Mouse (Mus musculus): ENCODE measurements around the gene Rfx7. TPM values are rescaled to one million over a fixed set of nuclear protein-coding genes. Genes with fewer than 3 reads are reported as not detected.

The Rfx7 gene
- 69.3 TPM for polyA plus RNA-seq (2015; fragmentation: Illumina TruSeq; extraction: RNeasy Lipid Tissue Mini Kit (QIAGEN cat#74804); ENCODE audit: insufficient read depth, low replicate concordance)

DNA sequence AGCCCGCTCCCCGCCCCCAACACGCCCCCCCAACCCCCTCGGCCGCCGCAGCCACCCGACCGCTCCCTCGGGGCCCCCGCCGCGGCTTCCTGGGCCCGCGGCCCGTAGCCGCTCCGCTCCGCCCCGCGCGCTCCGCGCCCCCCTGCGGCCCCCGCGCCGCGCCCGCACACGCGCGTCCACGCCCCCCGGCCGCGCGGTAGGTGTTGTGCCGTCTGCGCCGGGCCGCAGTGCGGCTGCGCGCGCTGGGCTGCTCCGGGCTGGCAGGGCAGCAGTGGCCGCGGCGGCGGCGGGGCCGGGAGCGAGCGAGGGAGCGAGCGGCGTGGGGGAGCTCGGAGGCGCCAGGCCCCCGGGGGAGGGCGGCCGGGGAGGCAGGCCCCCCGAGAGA, at the start of gene Rfx7:
Rfx7 (plus strand) TSS at position 245 of the 385 bp plus-strand sequence.

DNA sequence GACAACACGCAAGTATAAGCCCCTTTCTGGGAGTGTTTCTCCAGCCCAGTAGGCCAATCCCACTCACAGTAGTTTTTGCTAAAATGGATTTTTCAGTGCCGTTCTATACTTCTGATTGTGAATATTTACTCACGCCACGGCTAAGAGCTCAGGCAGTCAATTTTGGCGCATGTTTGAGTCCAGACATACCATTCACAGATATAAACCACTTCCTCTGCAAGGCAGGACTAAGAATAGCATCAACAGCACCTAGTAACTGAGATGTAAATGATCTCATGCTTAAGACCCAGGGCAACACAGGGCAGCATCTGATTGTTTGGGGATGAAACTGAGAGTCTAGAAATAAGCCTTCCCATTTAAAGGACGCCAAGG, 39.9 kb upstream of the Rfx7 start, which contains the start of gene Tex9:
Tex9 (minus strand) TSS at position 19 of the 372 bp plus-strand sequence.

DNA sequence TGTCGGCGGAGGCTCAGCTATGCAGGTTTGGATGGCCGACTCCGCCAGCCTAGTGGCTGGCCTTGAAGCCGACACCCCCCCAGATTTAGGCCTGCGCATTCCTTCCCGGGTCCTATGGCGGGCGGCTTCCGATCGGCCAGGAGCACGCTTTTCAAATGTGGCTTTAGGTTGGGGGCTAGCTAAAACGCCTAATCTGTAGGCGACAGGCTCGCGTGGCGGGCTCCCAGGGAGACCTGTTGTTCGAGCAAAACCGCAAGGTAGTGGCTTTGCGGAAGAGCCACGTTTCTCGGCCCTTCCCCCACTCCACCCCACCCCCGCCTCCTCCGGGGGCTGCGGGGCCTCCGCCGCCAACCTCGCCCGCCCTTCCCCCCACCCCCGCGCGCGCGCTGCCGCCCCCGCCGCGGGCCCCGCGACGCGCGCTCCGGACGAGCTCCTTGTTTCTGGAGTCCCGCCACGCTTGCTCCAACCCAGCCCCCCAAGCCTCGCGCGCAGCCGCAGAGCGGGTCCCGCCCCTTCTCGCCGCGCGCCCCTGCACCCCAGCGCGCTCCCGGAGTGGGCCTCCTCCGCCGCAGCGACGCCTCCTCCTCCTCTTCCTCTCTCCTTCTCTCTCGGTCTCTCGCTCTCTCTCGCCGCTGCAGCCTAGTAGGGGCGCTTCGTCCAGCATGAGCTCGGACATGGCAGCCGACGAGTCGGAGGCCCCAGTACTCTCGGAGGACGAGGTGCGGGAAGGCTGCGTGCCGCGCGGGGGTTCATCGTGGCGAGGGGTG, 130.0 kb downstream of the Rfx7 start, which contains the start of gene Nedd4:
Nedd4 (plus strand) TSS at position 452 of the 767 bp plus-strand sequence.

Other genes starting within 250 kb of the Rfx7 start
- 10.6 TPM for gene Mns1, start 94.2 kb upstream of the Rfx7 start, polyA plus RNA-seq (2015; fragmentation: Illumina TruSeq; extraction: RNeasy Lipid Tissue Mini Kit (QIAGEN cat#74804); ENCODE audit: insufficient read depth, low replicate concordance)
- 33.1 TPM for gene Tex9, start 40.0 kb upstream of the Rfx7 start, polyA plus RNA-seq (2015; fragmentation: Illumina TruSeq; extraction: RNeasy Lipid Tissue Mini Kit (QIAGEN cat#74804); ENCODE audit: insufficient read depth, low replicate concordance)
- gene Nedd4, start 130.1 kb downstream of the Rfx7 start, polyA plus RNA-seq (2015; fragmentation: Illumina TruSeq; extraction: RNeasy Lipid Tissue Mini Kit (QIAGEN cat#74804); ENCODE audit: insufficient read depth, low replicate concordance) = 189 TPM